Mouse (Mus musculus) neural tube, embryonic 12.5 days (tissue): ENCODE data around the gene St6galnac3. TPM values are rescaled to one million over a fixed set of nuclear protein-coding genes. Genes with fewer than 3 reads are reported as not detected.

Experiments used
- ATAC-seq: fragments of 200-750 bp; cut with Nextera tagmentation; 2 replicates; pipeline ENCODE4 v1.8.0; 2017; ENCODE audit warnings: low read depth, mild to moderate bottlenecking, moderate TSS enrichment, moderate library complexity; ENCODE audit not compliant: low FRiP score
- H3K27ac ChIP-seq: fragments of 300-500 bp; sonication (generic); 2 replicates; pipeline ENCODE4 v1.5.1; 2016
- H3K27me3 ChIP-seq: fragments of 300-500 bp; sonication (generic); replicated peaks from 2 replicates; pipeline ENCODE4 v1.6.1; 2016; ENCODE audit warnings: mild to moderate bottlenecking
- H3K36me3 ChIP-seq: fragments of 300-500 bp; sonication (generic); 2 replicates; pipeline ENCODE4 v1.6.1; 2016; ENCODE audit warnings: mild to moderate bottlenecking
- H3K4me1 ChIP-seq: fragments of 300-500 bp; sonication (generic); 2 replicates; pipeline ENCODE4 v1.6.1; 2016
- H3K4me2 ChIP-seq: fragments of 300-500 bp; sonication (generic); replicated peaks from 2 replicates; pipeline ENCODE4 v1.6.1; 2016; ENCODE audit warnings: mild to moderate bottlenecking
- H3K4me3 ChIP-seq: fragments of 300-500 bp; sonication (generic); 2 replicates; pipeline ENCODE4 v1.5.1; 2016
- H3K9ac ChIP-seq: fragments of 300-500 bp; sonication (generic); 2 replicates; pipeline ENCODE4 v1.6.1; 2016; ENCODE audit warnings: mild to moderate bottlenecking
- H3K9me3 ChIP-seq: fragments of 300-500 bp; sonication (generic); 2 replicates; pipeline ENCODE4 v1.6.1; 2016; ENCODE audit warnings: mild to moderate bottlenecking
- WGBS: fragments of 180-500 bp; shearing (Covaris S2); methylation state at CpG from one replicate; pipeline ENCODE4 v1.1.7; 2016; 5-methylcytosine and 5-hydroxymethylcytosine counted together
- polyA plus RNA-seq: library from polyadenylated mRNA; unstranded; fragments of >200 nt; fragmentation: Nextera tagmentation; extraction: Ambion mirVana; gene quantifications from 2 replicates; pipeline ENCODE4 v1.2.1, GENCODE M21; 2016

The St6galnac3 gene
- polyA plus RNA-seq, 1 experiment from 2014 or later = 34.8 TPM

DNA sequence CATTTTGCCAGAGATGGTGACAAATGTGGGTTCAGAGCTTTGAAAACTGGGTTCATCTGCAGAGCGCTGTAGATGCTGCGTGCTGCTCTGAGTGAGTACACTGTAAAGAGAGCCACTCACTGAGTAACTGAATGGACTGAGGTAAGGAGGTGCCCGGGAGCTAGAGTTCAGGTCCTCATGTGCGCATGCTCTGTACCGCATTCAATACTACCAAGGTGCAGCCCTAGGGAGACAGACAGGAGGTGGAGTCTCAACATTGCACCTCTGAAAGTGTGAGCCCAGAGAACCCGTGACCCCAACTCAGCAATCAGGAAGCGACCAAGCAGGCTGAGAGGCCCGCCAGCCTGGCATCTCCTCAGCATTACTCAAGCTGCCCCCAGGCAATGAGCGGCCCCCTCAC, 62.2 kb downstream of the St6galnac3 start:
- no peak for ATAC-seq
- H3K4me3 ChIP-seq = no peak overlapping the region
- H3K9me3 ChIP-seq = no peaks in the 10 kb centered on the region
- no peak overlapping the region for H3K4me2 ChIP-seq
- no peak overlapping the region for H3K27ac ChIP-seq
- no peaks in the 10 kb centered on the region for H3K36me3 ChIP-seq
- H3K4me1 ChIP-seq = peaks cover 27% of the 10 kb centered on the region
- 0 out of 2 replicates have a peak, but pooled peaks cover 3% of the 10 kb centered on the region for H3K27me3 ChIP-seq
- 89% methylated on average over 9 of the region's 9 CpGs for WGBS
- H3K9ac ChIP-seq = no peak overlapping the region

DNA sequence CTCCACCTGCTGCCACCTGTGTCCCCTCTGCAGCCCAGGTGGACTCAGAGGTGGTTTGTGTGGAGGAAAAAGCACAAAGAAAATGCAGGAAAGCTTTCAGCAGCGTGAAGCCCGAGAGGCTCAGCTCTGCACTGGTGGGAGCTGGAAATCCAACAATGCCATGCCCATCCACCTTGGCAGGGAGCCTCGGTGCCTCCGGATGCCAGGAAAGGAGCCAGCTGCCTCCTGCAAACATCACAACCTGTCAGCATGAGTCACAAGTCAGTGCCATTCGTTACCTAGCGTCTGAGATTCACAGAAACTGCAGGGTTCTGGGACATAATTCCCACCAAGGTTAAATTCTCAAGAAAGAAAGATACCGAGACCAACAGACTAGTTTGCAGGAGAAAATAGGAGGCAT, 63.0 kb downstream of the St6galnac3 start:
- ATAC-seq = no peak
- Histone ChIP-seq H3K27ac (no peak overlapping the region), H3K4me2 (no peak overlapping the region), H3K36me3 (no peaks in the 10 kb centered on the region), H3K27me3 (0 out of 2 replicates have a peak, but pooled peaks cover 3% of the 10 kb centered on the region), H3K9me3 (no peaks in the 10 kb centered on the region), H3K4me3 (no peak overlapping the region), H3K4me1 (peaks cover 27% of the 10 kb centered on the region), H3K9ac (no peak overlapping the region)
- WGBS = 86% methylated on average over 7 of the region's 7 CpGs

DNA sequence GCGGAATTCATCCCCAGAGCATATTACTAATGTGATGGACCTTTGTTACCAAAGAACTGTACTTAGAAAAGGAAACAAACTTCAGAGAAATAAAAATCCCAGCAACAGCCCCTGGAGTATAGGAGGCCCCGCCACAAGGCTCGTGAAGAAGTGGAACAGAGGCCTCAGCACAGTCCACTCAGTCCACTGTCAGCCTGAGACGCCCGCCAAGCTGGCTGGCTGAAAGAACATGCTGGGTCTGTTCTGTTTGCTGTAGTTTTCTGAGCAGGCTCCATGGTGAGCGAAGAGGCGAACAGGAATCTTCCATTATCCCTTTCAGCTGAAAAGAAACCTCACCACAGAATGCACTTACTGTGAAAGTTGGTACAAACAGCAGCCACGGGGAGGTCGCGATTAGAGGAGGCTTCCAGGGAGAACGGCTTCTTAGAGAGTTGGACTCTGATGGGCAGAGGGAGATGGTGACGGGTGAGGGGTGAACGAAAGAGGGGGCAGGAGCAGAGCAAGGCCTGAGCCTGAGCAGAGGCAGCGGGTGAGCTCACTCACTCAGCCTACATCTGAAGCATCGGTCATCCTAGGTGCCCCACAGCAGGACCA, 65.3 kb downstream of the St6galnac3 start:
- Histone ChIP-seq H3K27ac (0 out of 2 replicates have a peak overlapping the region, but pooled peaks have one; percentile 15), H3K9ac (no peak overlapping the region)
- WGBS = 60% methylated on average over 15 of the region's 15 CpGs

DNA sequence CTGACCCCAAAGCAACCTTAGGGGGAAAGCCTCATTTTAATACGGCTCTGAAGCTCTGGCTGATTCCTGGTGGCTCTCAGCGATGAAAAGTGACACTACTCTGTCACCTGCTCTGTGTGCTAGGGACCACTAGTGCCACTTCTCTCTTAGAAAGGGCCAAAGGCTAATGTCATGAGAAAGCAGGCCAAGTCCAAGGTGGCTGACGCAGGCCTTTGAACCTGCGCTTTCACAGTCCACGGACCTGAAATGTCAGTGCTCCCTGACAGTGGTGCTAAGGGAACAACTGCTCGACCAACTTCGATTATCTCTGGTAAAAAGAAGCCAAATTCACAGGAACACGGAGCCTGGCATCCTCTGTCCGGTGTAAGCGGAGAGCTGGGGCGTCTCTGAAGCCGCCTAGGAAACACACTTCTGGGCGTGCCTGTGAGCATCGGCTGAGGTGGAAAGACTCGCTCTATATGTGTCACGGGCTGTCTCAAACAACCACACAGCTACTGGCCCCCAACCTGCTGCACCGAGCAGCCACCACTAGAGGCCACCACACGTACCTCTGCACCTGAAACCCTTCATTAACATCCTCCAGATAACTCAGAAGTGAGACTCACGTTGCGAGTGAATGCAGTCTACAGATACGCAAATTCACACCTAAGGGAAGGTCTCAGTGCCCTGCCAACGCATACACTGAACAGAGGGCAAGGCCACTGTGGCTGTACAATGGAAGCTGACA, 66.8 kb downstream of the St6galnac3 start:
- peaks cover 27% of the 10 kb centered on the region for H3K4me1 ChIP-seq
- 0 out of 2 replicates have a peak, but pooled peaks have one; percentile 26 for ATAC-seq
- no peaks in the 10 kb centered on the region for H3K36me3 ChIP-seq
- WGBS = 75% methylated on average over 22 of the region's 22 CpGs
- 0 out of 2 replicates have a peak, but pooled peaks cover 3% of the 10 kb centered on the region for H3K27me3 ChIP-seq
- H3K9me3 ChIP-seq = no peaks in the 10 kb centered on the region
- H3K27ac ChIP-seq = no peak overlapping the region
- H3K4me3 ChIP-seq = no peak overlapping the region
- no peak overlapping the region for H3K9ac ChIP-seq
- no peak overlapping the region for H3K4me2 ChIP-seq

More for the DNA sequence above, 65.3 kb downstream of the St6galnac3 start:
- H3K36me3 ChIP-seq = no peaks in the 10 kb centered on the region
- H3K4me3 ChIP-seq = no peak overlapping the region
- H3K9me3 ChIP-seq = no peaks in the 10 kb centered on the region
- ATAC-seq = peak; percentile 36; the same call in 1 of the 2 replicates
- no peak overlapping the region for H3K4me2 ChIP-seq
- H3K27me3 ChIP-seq = 0 out of 2 replicates have a peak, but pooled peaks cover 3% of the 10 kb centered on the region
- H3K4me1 ChIP-seq = peaks cover 27% of the 10 kb centered on the region

DNA sequence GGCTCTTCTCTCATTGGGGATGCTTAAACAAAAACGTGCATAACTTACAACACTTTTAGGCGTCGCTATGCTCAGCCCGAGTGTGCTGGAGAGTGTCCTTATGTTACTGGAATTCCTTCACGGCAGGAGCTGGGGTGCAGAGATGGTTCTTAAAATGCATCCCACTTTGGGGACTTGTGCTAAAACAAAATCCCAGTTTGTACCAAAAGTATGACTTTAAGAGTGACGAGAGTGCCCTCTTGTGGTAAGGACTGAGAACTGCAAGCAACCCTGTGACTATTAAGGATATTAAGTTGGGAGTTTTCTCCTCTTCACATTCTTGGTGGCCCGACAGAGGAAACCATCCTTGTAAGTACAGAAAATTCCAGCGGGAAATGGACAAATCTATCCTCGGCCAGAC, 69.9 kb downstream of the St6galnac3 start:
- H3K36me3 ChIP-seq = no peaks in the 10 kb centered on the region
- H3K27ac ChIP-seq = no peak overlapping the region
- H3K4me2 ChIP-seq = no peak overlapping the region
- H3K4me1 ChIP-seq = peaks cover 20% of the 10 kb centered on the region
- H3K9me3 ChIP-seq = no peaks in the 10 kb centered on the region
- WGBS = 24% methylated on average over 9 of the region's 9 CpGs
- H3K4me3 ChIP-seq = no peak overlapping the region
- no peak for ATAC-seq
- H3K27me3 ChIP-seq = no peaks in the 10 kb centered on the region
- H3K9ac ChIP-seq = no peak overlapping the region

DNA sequence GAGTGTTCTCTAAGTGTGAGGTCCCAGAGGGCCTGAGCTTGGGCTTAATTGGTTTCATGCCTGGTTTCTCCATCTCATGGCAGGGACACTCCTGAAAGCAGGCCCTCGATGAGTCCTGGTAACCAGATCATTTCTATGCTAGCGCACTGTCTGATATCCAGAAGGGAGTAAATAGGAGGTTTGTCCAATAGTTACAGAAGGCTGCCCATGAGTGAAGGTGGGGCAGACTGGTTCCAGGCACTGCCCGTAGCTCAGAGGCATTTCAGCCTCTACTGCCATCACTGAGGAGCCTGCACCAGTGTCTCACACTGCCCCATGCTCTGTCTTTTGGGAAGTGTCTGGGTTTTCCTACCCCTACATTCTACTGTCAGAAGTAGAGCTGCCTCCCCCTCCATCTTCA, 72.1 kb downstream of the St6galnac3 start:
- Histone ChIP-seq H3K27me3 (no peaks in the 10 kb centered on the region), H3K36me3 (no peaks in the 10 kb centered on the region), H3K9me3 (no peaks in the 10 kb centered on the region), H3K4me1 (peaks cover 9% of the 10 kb centered on the region; the same call in 1 of the 2 replicates), H3K4me2 (no peak overlapping the region), H3K4me3 (no peak overlapping the region), H3K27ac (no peak overlapping the region), H3K9ac (no peak overlapping the region)
- ATAC-seq = no peak
- WGBS = 85% methylated on average over 3 of the region's 3 CpGs

DNA sequence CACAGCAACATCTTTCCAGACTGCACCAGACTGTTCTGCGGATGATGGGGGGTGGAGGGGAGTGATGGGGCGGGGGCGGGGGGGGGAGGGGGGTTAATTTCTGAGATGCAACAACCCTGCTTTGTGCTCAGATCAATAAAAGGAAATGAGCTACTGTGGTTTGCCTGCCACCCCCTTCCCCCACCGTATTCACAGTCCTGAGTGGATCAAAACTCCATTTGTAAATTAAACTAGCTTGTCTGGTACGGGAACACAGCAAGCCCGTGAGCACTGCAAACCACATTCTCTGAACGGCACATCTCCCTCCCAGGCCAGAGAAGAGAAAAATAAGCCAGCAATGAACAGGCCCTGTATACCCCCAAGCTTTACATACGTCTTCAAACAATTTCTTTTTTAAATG, 76.3 kb downstream of the St6galnac3 start:
- Histone ChIP-seq H3K4me3 (no peak overlapping the region), H3K27me3 (no peaks in the 10 kb centered on the region), H3K27ac (no peak overlapping the region), H3K9me3 (no peaks in the 10 kb centered on the region), H3K9ac (no peak overlapping the region), H3K4me2 (no peak overlapping the region), H3K36me3 (no peaks in the 10 kb centered on the region), H3K4me1 (peaks cover 14% of the 10 kb centered on the region; the same call in 1 of the 2 replicates)
- ATAC-seq = no peak
- WGBS = 66% methylated on average over 8 of the region's 8 CpGs

DNA sequence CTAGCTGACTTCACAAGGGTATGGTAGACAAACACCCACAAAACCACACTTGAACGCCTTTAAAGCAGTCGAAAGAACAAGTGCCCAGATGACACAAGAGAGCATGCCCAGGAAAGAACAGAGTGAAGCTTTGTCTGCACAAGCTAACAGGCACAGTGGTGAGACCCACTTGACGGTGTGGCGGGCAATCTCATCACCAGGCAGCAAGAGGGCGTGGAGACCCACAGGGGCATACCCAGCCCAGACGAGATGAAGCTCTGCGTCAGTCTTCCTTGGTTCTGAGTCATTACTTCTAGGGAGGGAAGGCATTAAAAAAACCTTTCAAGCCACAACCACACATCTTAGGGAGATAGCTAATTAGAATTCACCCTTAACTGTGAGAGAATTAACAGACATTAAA, 79.2 kb downstream of the St6galnac3 start:
- Histone ChIP-seq H3K4me2 (no peak overlapping the region), H3K4me1 (peaks cover 26% of the 10 kb centered on the region; the same call in 1 of the 2 replicates), H3K9ac (no peak overlapping the region), H3K27me3 (no peaks in the 10 kb centered on the region), H3K9me3 (no peaks in the 10 kb centered on the region), H3K4me3 (no peak overlapping the region), H3K36me3 (no peaks in the 10 kb centered on the region), H3K27ac (no peak overlapping the region)
- WGBS = 68% methylated on average over 7 of the region's 7 CpGs
- no peak for ATAC-seq

DNA sequence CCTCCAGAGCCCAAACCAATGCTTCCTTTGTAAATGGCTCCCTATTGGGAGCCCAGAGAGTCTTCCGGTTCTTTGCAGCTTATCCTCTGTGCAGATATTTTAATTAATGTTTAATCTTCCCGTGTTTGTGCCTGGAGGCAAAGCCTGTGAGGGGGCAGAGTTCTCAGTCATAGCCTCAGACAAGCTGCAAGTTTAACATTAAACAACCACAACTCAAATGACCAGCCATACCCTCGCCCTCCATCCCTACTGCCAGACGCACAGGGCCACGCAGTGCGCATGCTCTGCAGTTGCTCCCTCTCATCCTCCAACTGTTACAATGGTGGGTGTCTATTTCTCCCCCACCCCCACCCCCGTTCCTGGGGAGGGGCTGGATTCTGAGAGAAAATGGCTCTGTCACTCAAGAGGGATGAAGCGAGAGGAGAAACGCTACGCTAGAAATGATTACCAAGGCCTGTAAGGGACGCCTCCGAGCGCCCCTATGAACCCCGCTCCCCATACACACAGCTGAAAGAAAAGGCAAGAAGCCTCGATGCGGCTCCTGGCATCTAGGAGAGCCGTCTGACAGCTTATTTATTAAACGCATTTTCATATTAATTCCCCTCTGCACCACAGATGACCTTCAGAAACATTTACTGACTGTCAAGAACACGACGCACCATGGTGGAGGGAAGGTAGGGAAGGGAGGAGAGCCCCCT, 81.0 kb downstream of the St6galnac3 start:
- Histone ChIP-seq H3K27me3 (no peaks in the 10 kb centered on the region), H3K9ac (no peak overlapping the region), H3K4me3 (no peak overlapping the region), H3K9me3 (no peaks in the 10 kb centered on the region), H3K27ac (0 out of 2 replicates have a peak overlapping the region, but pooled peaks have one; percentile 26), H3K4me1 (peaks cover 25% of the 10 kb centered on the region; the same call in 1 of the 2 replicates), H3K4me2 (no peak overlapping the region), H3K36me3 (no peaks in the 10 kb centered on the region)
- WGBS = 79% methylated on average over 20 of the region's 20 CpGs
- no peak for ATAC-seq

DNA sequence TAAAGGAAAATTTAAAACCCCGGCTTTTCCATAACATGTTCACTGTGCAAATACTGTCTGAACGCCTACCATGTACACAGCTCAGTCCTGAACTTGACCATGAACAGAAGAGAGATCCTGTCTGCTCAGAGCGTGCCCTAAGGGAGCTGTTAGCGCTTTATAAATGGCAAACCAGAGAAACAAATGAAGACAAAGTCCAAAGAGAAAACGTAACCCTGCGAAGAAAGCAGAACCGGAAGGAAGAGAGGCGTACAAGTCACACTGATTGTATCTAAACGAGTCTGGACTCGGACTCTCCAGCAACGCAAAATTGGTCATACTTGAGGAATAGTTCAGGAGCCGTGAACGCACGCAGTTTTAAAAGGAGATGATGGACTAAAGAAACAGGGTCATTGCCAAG, 82.1 kb downstream of the St6galnac3 start:
- H3K4me3 ChIP-seq = no peak overlapping the region
- H3K9ac ChIP-seq = no peak overlapping the region
- no peaks in the 10 kb centered on the region for H3K9me3 ChIP-seq
- ATAC-seq = no peak
- no peak overlapping the region for H3K4me2 ChIP-seq
- H3K27ac ChIP-seq = no peak overlapping the region
- WGBS = 88% methylated on average over 14 of the region's 14 CpGs
- H3K4me1 ChIP-seq = peaks cover 20% of the 10 kb centered on the region; the same call in 1 of the 2 replicates
- H3K36me3 ChIP-seq = no peaks in the 10 kb centered on the region
- no peaks in the 10 kb centered on the region for H3K27me3 ChIP-seq

DNA sequence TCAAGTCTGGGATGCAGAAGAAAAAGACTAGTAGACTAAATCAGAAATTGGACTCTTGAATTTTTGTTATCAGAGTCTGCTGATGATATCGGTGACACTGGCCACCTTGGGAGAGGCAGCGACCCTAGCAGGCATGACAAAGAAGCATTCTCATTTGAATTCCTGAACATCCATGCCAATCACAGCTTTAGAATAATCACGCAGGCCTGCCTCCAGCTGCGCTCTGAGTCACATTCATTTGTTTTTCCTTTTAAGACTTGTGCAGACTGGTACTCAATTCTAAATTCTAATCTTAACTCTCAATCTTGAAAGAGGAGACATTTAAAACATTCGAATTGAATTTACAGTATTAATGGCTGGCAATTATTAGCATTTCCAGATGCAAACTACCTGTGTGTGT, 83.2 kb downstream of the St6galnac3 start:
- no peak overlapping the region for H3K4me2 ChIP-seq
- H3K27ac ChIP-seq = no peak overlapping the region
- H3K9me3 ChIP-seq = no peaks in the 10 kb centered on the region
- H3K27me3 ChIP-seq = no peaks in the 10 kb centered on the region
- no peaks in the 10 kb centered on the region for H3K36me3 ChIP-seq
- H3K4me3 ChIP-seq = no peak overlapping the region
- peaks cover 20% of the 10 kb centered on the region; the same call in 1 of the 2 replicates for H3K4me1 ChIP-seq
- 68% methylated on average over 5 of the region's 5 CpGs for WGBS
- no peak overlapping the region for H3K9ac ChIP-seq
- no peak for ATAC-seq

DNA sequence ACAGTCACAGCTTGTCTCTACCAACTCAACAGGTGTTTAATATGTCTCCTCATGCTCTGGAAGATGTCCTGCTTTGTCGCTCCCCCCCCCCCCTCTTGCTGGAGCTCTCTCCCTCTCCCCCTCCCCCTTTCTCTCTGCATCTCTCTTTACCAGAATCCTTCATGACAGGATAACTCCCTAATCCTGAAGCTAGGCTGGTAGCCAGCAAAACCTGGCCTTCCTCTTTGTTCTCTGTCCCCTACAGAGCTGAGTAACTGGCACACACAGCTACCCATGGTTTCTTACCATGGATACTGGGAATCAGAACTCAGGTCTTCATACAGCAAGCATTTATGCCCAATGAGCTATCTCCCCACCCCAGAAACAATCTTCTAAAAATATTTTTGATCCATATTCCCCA, 87.6 kb downstream of the St6galnac3 start:
- WGBS = no CpG with 5 or more reads among the region's 1 CpGs
- no peaks in the 10 kb centered on the region for H3K9me3 ChIP-seq
- ATAC-seq = no peak
- no peak overlapping the region for H3K9ac ChIP-seq
- no peak overlapping the region for H3K4me3 ChIP-seq
- H3K4me1 ChIP-seq = peaks cover 3% of the 10 kb centered on the region; the same call in 1 of the 2 replicates
- no peaks in the 10 kb centered on the region for H3K27me3 ChIP-seq
- no peaks in the 10 kb centered on the region for H3K36me3 ChIP-seq
- H3K27ac ChIP-seq = no peak overlapping the region
- H3K4me2 ChIP-seq = no peak overlapping the region
